Mouse (Mus musculus) gonadal fat pad, adult 2 months (tissue): ENCODE measurements around the gene Ptpn4. TPM values are rescaled to one million over a fixed set of nuclear protein-coding genes. Genes with fewer than 3 reads are reported as not detected.

Experiments
- DNase-seq: peaks from one replicate; pipeline ENCODE4 v3.0.0-alpha.2; 2012; ENCODE audit warnings: low read depth
- polyA plus RNA-seq: library from polyadenylated mRNA; depleted of rRNA; stranded (reverse); fragments of >200 nt; gene quantifications from 2 replicates; pipeline ENCODE4 v1.2.3, GENCODE M21; 2012; rRNA removed

Gene Ptpn4
- polyA plus RNA-seq, 1 experiment = 4.2 TPM

- DNase-seq = no peak
Observed at GRCm38 (mm10) chr1:119641090-119641812, 196.2 kb downstream of the Ptpn4 start.

- DNase-seq = no peak
Observed at GRCm38 (mm10) chr1:119640006-119640405, 197.4 kb downstream of the Ptpn4 start.

GRCm38 (mm10) chr1:119637188-119638023, 200.0 kb downstream of the Ptpn4 start:
- DNase-seq = no peak

DNA sequence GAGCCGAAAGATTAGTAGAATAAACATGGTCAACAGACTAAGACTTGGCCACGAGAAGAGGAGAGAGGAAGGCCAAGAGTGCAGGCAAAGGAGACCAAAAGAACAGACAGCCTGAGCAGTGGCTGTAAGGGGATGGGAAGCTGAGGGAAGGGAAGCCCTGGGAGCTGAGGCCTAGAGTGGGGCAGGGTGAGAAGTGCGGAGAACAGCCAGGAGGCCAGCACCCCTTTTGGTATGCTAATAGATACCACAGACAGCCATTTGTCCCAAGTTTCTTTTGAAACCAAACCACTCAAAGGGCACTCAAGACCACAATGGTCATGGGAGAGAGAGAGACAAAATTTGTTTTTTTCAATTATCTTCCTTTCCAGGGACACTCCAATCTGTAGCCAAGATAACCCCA, 202.7 kb downstream of the Ptpn4 start:
- DNase-seq = no peak

- no peak for DNase-seq
Observed at GRCm38 (mm10) chr1:119630428-119630827, 207.0 kb downstream of the Ptpn4 start.

DNA sequence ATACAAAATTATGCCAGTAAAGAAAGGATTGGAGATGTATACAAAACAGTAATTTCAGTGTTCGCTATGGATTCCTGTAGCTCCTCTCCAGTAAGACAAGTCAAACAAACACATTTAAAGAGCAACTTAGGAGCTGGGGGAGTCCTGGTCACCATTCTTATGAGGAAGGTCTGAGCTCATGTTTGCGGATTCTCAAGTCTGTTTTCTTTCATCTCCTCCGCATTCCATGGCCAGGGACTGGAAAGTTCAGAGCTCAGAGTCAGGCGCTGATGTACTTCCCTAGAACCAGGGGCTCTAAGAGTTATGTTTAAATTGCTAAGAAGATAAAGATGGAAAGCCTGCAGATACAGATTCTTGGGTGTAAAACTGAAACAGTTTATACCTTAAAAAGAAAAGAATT, 210.6 kb downstream of the Ptpn4 start:
- no peak for DNase-seq

DNA sequence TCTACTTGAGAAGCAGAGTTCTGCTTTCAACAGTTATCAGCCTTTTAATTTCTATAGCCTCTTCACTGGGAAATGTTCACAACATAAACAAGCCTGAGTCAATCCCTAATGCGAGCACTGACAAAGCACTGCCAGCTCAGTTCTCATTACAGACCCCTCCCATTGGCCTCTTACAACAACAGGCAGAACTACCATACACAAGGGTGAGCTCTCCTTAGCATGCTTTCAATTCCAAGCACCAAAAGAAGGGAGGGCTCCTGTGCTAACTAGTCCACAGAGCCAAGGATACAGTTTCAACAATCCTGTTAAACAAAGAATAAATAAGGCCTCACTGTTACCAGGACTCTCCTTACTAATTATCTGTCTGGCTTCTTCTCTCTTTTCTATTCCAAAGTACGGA, 213.0 kb downstream of the Ptpn4 start:
- DNase-seq = no peak

DNA sequence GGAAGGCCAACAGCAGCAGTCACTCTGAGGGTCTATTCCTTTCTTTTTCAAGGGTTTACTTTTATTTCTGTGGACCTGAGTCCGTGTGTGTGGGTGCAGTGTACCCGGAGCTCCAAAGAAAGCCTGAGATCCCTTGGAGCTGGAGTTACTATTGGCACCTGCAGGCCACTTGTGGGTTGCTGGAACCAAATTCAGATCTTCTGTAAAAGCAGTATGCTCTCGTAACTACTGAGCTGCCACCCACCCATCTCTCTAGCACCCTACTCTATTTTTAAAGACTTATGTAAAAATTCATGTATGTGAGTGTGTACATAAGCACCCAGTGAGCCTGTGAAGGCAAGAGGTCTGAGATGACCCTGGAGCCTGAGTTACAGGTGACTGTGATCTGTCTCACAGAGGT, 232.0 kb downstream of the Ptpn4 start:
- DNase-seq = no peak

Other genes starting within 250 kb of the Ptpn4 start
- 14.5 and 16.4 TPM in 2 replicates for gene Epb41l5, start 188.6 kb downstream of the Ptpn4 start, polyA plus RNA-seq
- 4.3 and 6.0 TPM in 2 replicates for gene Tmem177, start 75.6 kb upstream of the Ptpn4 start, polyA plus RNA-seq
- gene Cfap221, start 159.6 kb upstream of the Ptpn4 start, polyA plus RNA-seq = 0.27 and 0.30 TPM in 2 replicates
- gene Sctr, start 169.3 kb upstream of the Ptpn4 start, polyA plus RNA-seq = 3.0 and 4.7 TPM in 2 replicates
- gene Tmem37, start 236.5 kb upstream of the Ptpn4 start, polyA plus RNA-seq = 63.7 and 64.2 TPM in 2 replicates